Mouse (Mus musculus) lung, adult 2 months (tissue): ENCODE measurements around the gene Sntb2.

Experiments used
- CTCF ChIP-seq: fragments of 200-500 bp; IDR thresholded peaks from 2 replicates; pipeline ENCODE4 v1.5.1; 2011; ENCODE audit warnings: mild to moderate bottlenecking, low read length, control low read depth; ENCODE audit not compliant: insufficient read depth
- POLR2A ChIP-seq: fragments of 200-500 bp; IDR thresholded peaks from 2 replicates; pipeline ENCODE4 v1.6.1; 2011; ENCODE audit warnings: low read depth, mild to moderate bottlenecking, control low read depth, low read length, borderline replicate concordance; ENCODE audit errors: extremely low read depth

GRCm38 (mm10) chr8:106991393-106991792 is 55.8 kb downstream of the Sntb2 start:
- TF ChIP-seq CTCF (no peak), POLR2A (no peak)
